ENCODE assay signal across 10 mouse cellular contexts in the genomic region with DNA sequence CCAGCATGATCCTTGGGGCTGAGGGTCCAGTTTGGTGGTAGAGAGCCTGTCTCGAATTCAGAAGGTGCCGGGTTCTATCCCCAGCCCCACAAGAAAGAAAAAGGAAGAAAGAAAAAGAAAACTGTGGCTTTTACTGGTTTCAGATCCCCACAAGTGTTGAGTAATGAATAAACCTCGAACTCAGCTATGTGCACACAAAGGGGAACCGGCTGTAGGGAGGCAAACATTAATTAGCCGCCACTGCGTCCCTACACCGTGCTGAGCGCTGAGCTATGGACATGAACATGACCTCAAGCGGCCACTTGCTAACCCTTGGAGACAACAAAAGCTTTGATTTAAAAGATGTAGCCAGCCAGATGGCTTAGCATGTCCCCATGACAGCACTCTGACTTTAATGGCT. TPM values are rescaled to one million over a fixed set of nuclear protein-coding genes. Genes with fewer than 3 reads are reported as not detected.
A peak's percentile ranks its signal among the peaks of the same experiment; 100 is the strongest.
DNase-seq lines count a peak whose midpoint lies in the region; ATAC-seq and TF ChIP-seq lines count a peak whose summit lies in the region.
"Had no signal": no experiment of that assay in that cellular context is flagged by ENCODE, and none has a peak within 500 bp of the region (broad histone marks: within the 10 kb centered on the region; RNA-seq: fewer than 3 reads in every experiment).

No protein-coding gene starts in this region.

- ATAC-seq in forebrain, embryonic 13.5 days = no peak
- ATAC-seq in forebrain, embryonic 11.5 days (replicated peaks; ENCODE audit: low FRiP score) = no peak
- ATAC-seq in neural tube, embryonic 11.5 days (ENCODE audit: insufficient read depth, low FRiP score, low TSS enrichment) = no peak
- no peak for ATAC-seq in liver, embryonic 14.5 days (ENCODE audit: insufficient read depth)
- peak; percentile 42 for ATAC-seq in neutrophil, adult 5-6 weeks (ENCODE audit: extremely low read depth, insufficient number of reproducible peaks, low FRiP score, poor library complexity, severe bottlenecking)

- 31% methylated on average over 9 of the region's 9 CpGs for WGBS in forebrain, embryonic 13.5 days
- 44% methylated on average over 9 of the region's 9 CpGs for WGBS in forebrain, embryonic 11.5 days
- WGBS in neural tube, embryonic 11.5 days = 52% methylated on average over 9 of the region's 9 CpGs
- 56% methylated on average over 9 of the region's 9 CpGs for WGBS in liver, embryonic 14.5 days (ENCODE audit: insufficient replicate concordance)

- no peak overlapping the region for H3K4me3 ChIP-seq in forebrain, embryonic 13.5 days
- no peak overlapping the region for H3K4me3 ChIP-seq in forebrain, embryonic 11.5 days (ENCODE audit: low read depth, low read length)
- no peak overlapping the region for H3K4me3 ChIP-seq in neural tube, embryonic 11.5 days (ENCODE audit: low read depth, low read length)
- H3K4me3 ChIP-seq in liver, embryonic 14.5 days (ENCODE audit: insufficient read depth in 1 of 2, low read depth in 2 of 2, low read length in 2 of 2) = no peak overlapping the region
- H3K4me3 ChIP-seq: limb, embryonic 13.5 days had no signal

- peak overlapping the region; percentile 45 for H3K9ac ChIP-seq in forebrain, embryonic 13.5 days
- no peak overlapping the region for H3K9ac ChIP-seq in forebrain, embryonic 11.5 days (ENCODE audit: low read length)
- 0 out of 2 replicates have a peak overlapping the region, but pooled peaks have one; percentile 10 for H3K9ac ChIP-seq in neural tube, embryonic 11.5 days (ENCODE audit: low read length)
- no peak overlapping the region for H3K9ac ChIP-seq in liver, embryonic 14.5 days (replicated peaks)
- H3K9ac ChIP-seq: limb, embryonic 13.5 days had no signal

- no peaks in the 10 kb centered on the region for H3K9me3 ChIP-seq in forebrain, embryonic 13.5 days (replicated peaks)
- no peaks in the 10 kb centered on the region for H3K9me3 ChIP-seq in forebrain, embryonic 11.5 days (ENCODE audit: control insufficient read depth, low read length)
- H3K9me3 ChIP-seq in neural tube, embryonic 11.5 days (ENCODE audit: control insufficient read depth, low read length) = no peaks in the 10 kb centered on the region
- no peaks in the 10 kb centered on the region for H3K9me3 ChIP-seq in liver, embryonic 14.5 days (ENCODE audit: control insufficient read depth, low read length)
- H3K9me3 ChIP-seq: limb, embryonic 13.5 days had no signal

- no peak for TF ChIP-seq CTCF in liver, embryonic 14.5 days (IDR thresholded peaks at IDR 0.05; ENCODE audit: low read depth)

- TF ChIP-seq EP300 in liver, embryonic 14.5 days (IDR thresholded peaks at IDR 0.05; ENCODE audit: low read depth) = no peak

- peaks cover 73% of the 10 kb centered on the region for H3K4me1 ChIP-seq in forebrain, embryonic 13.5 days
- H3K4me1 ChIP-seq in forebrain, embryonic 11.5 days (replicated peaks; ENCODE audit: control insufficient read depth, insufficient read depth, low read length) = peaks cover 30% of the 10 kb centered on the region; the same call in 1 of the 2 replicates
- peaks cover 27% of the 10 kb centered on the region for H3K4me1 ChIP-seq in neural tube, embryonic 11.5 days (ENCODE audit: control insufficient read depth, insufficient read depth, low read length)
- peaks cover 39 to 73% of the 10 kb centered on the region in 2 experiments for H3K4me1 ChIP-seq in liver, embryonic 14.5 days (replicated peaks; ENCODE audit: control insufficient read depth in 2 of 2, insufficient read depth in 2 of 2, low read length in 1 of 2)

- no peak for DNase-seq in forebrain, embryonic 11.5 days (ENCODE audit: low spot score)
- DNase-seq in neural tube, embryonic 11.5 days (ENCODE audit: low spot score) = no peak
- no peak for DNase-seq in neural tube, embryonic 10.5 days (ENCODE audit: extremely low spot score, low spot score)
- DNase-seq in liver, embryonic 14.5 days (ENCODE audit: low read depth in 3 of 3, low spot score in 3 of 3) = no peak
- no peak for DNase-seq in spleen, postnatal 4 days (ENCODE audit: low spot score in 2 of 2)
- DNase-seq in spleen, adult 18-20 months = no peak
- DNase-seq: right cerebral cortex, postnatal 4 days had no signal

- H3K36me3 ChIP-seq in forebrain, embryonic 13.5 days (ENCODE audit: poor library complexity, severe bottlenecking) = peaks cover 31% of the 10 kb centered on the region
- no peaks in the 10 kb centered on the region for H3K36me3 ChIP-seq in forebrain, embryonic 11.5 days (ENCODE audit: control insufficient read depth, insufficient read depth, low read length)
- no peaks in the 10 kb centered on the region for H3K36me3 ChIP-seq in neural tube, embryonic 11.5 days (ENCODE audit: control insufficient read depth, insufficient read depth, low read length)
- no peaks in the 10 kb centered on the region; the same call in none of the 2 replicates for H3K36me3 ChIP-seq in liver, embryonic 14.5 days (replicated peaks; ENCODE audit: control insufficient read depth, insufficient read depth, low read depth)

- peak overlapping the region; percentile 13; the same call in 1 of the 2 replicates for H3K4me2 ChIP-seq in forebrain, embryonic 13.5 days
- no peak overlapping the region for H3K4me2 ChIP-seq in forebrain, embryonic 11.5 days (ENCODE audit: low read depth, low read length, severe bottlenecking)
- no peak overlapping the region for H3K4me2 ChIP-seq in neural tube, embryonic 11.5 days (ENCODE audit: low read depth)
- no peak overlapping the region for H3K4me2 ChIP-seq in liver, embryonic 14.5 days (ENCODE audit: low read depth)
- H3K4me2 ChIP-seq: limb, embryonic 13.5 days had no signal

- no peaks in the 10 kb centered on the region for H3K27me3 ChIP-seq in forebrain, embryonic 13.5 days
- no peaks in the 10 kb centered on the region for H3K27me3 ChIP-seq in forebrain, embryonic 11.5 days (ENCODE audit: control insufficient read depth, insufficient read depth, low read length)
- H3K27me3 ChIP-seq in neural tube, embryonic 11.5 days (ENCODE audit: control insufficient read depth, insufficient read depth, low read length) = no peaks in the 10 kb centered on the region
- no peaks in the 10 kb centered on the region for H3K27me3 ChIP-seq in liver, embryonic 14.5 days (ENCODE audit: control insufficient read depth, insufficient read depth, low read length)
- H3K27me3 ChIP-seq: limb, embryonic 13.5 days had no signal

- H3K27ac ChIP-seq in forebrain, embryonic 13.5 days = peak overlapping the region; percentile 40; the same call in 1 of the 2 replicates
- no peak overlapping the region for H3K27ac ChIP-seq in forebrain, embryonic 11.5 days (ENCODE audit: low read depth, low read length)
- peak overlapping the region; percentile 70 for H3K27ac ChIP-seq in neural tube, embryonic 11.5 days (ENCODE audit: low read depth, low read length)
- 0 out of 2 replicates have a peak overlapping the region, but pooled peaks have one; percentile 12 for H3K27ac ChIP-seq in liver, embryonic 14.5 days

RNA-seq across cellular contexts. Expression of a gene that starts 6.9 kb away (rescaled TPM):
- 86.5 and 92.2 TPM in 2 replicates for polyA plus RNA-seq in forebrain, embryonic 13.5 days (2015; fragmentation: Nextera tagmentation; extraction: Ambion mirVana)
- polyA plus RNA-seq in forebrain, embryonic 11.5 days (2014; fragmentation: Nextera tagmentation; extraction: Ambion mirVana) = 60.2 and 61.4 TPM in 2 replicates
- polyA plus RNA-seq in neural tube, embryonic 11.5 days (2014; fragmentation: Nextera tagmentation; extraction: Ambion mirVana) = 50.3 and 52.3 TPM in 2 replicates
- polyA plus RNA-seq in liver, embryonic 14.5 days (2012; rRNA removed) = 11.3 and 11.5 TPM in 2 replicates
- 8.8 and 12.6 TPM in 2 replicates for polyA plus RNA-seq in liver, embryonic 14.5 days (2014; fragmentation: Nextera tagmentation; extraction: Ambion mirVana)
- 31.6 and 33.2 TPM in 2 replicates for total RNA-seq in neutrophil, adult 5-6 weeks (2017)

RNA-seq across cellular contexts. Expression of a gene that starts 51.7 kb away (rescaled TPM):
- polyA plus RNA-seq in forebrain, embryonic 13.5 days (2015; fragmentation: Nextera tagmentation; extraction: Ambion mirVana) = 16.2 and 16.8 TPM in 2 replicates
- polyA plus RNA-seq in forebrain, embryonic 11.5 days (2014; fragmentation: Nextera tagmentation; extraction: Ambion mirVana) = 7.3 and 8.6 TPM in 2 replicates
- polyA plus RNA-seq in neural tube, embryonic 11.5 days (2014; fragmentation: Nextera tagmentation; extraction: Ambion mirVana) = 4.4 and 5.3 TPM in 2 replicates
- 6.4 and 7.6 TPM in 2 replicates for polyA plus RNA-seq in liver, embryonic 14.5 days (2012; rRNA removed)
- polyA plus RNA-seq in liver, embryonic 14.5 days (2014; fragmentation: Nextera tagmentation; extraction: Ambion mirVana) = 6.2 and 7.2 TPM in 2 replicates
- total RNA-seq in neutrophil, adult 5-6 weeks (2017) = 144 and 175 TPM in 2 replicates

Comparison
In these comparisons a context has a peak if more than half of its experiments do, and no peak if none do; other contexts are left out.
1. H3K9ac ChIP-seq: peak in forebrain, embryonic 13.5 days (single experiment) and neural tube, embryonic 11.5 days (single experiment); none in forebrain, embryonic 11.5 days (single experiment) and liver, embryonic 14.5 days (single experiment).